Mouse (Mus musculus): ENCODE measurements around the gene Gm11236.
"Not testable (repeated sequence)": the region's sequence is repeated elsewhere in the genome, so short reads cannot be mapped to it uniquely, and the experiment has no call there.

DNA sequence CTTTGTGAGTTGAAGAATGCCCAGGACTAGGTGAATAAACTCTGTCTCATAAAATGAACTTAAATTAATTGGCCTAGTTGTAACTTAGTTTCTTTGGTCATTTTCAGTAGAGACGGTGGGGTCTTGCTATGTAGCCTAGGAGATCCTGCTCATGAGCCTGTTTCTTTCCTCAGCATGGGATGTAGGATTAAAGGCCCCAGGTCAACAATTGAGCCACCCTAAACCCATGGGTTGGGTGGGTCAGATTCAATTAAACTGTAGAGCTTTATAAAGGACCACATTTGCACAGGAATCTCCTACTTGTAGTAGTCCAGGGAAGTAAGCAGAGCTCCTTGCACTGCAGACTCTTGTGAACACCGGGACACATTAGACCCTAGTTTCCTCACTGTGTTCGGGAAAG lies 15.2 kb upstream of the Gm11236 start, which contains the start of gene Gm11237:
- TF ChIP-seq EP300, CTCF (IDR thresholded peaks at IDR 0.05; ENCODE audit: low read depth): not testable (repeated sequence)

All from liver, embryonic 14.5 days (tissue).